Mouse (Mus musculus) lung, postnatal 10 days (tissue): Measurements from ENCODE around the gene BC052040.

ENCODE experiments used
- DNase-seq: peaks from one replicate; pipeline ENCODE4 v3.0.0; 2021

The BC052040 gene

DNA sequence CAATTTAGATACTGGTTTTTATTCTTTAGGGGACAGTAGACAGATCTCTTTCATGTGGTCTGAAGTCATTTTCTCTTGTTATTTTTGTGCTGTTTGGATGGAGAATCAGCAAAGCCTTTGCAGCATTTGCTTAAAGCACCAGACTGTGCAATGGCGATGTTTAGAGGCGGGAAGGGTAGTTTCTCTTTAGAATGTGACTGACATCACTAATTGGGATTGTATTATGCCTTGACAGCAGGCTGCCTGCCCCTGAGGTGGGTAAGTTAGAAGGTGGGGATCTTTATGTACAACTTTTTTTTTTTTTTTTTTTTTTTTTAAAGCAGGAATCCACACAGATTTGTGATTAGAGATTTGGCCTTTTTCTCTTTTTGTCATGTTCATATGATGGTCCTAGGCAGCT is 20.6 kb downstream of the BC052040 start:
- DNase-seq: no peak

DNA sequence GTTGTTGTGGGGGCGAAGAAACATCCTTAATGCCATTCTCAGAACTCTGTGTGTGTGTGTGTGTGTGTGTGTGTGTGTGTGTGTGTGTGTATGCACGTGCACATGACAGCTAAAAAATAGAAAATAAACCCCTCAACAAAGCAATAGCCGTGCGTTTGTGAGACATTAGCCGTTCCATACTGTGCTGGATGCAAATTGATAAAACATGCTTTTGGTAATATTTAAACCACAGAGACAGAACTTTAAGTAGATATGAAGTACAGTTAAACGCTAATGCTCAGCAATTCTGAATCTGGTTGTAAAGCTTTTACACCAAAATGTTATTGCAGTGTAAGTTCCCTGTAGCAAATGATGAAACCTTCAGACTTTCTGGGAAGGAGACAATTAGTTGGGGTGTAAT is 22.6 kb downstream of the BC052040 start:
- DNase-seq: no peak

DNA sequence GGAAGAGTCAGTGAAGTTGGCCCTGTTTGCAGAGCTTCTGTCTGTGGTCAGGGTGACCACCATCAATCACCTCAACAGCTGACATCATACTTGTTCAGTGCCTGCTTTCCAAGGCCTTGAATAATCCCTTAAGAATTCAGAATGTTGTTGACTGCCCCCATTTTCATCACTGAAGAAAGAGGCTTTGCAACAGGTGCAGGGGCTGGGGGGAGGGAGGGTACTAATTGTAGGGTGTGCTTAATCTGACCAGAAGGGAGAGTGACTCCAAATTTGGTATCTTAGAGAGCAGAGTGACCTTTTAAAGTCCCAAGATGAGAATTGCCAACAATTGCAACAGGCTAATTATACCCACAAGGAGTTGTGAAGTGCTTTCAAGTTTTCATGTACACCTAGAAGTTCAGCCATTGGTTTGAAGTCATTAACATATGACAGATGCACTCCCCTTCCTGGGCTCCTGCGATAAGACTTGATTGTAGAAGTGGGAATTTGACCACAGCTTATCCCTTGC is 24.4 kb downstream of the BC052040 start:
- DNase-seq: no peak

DNA sequence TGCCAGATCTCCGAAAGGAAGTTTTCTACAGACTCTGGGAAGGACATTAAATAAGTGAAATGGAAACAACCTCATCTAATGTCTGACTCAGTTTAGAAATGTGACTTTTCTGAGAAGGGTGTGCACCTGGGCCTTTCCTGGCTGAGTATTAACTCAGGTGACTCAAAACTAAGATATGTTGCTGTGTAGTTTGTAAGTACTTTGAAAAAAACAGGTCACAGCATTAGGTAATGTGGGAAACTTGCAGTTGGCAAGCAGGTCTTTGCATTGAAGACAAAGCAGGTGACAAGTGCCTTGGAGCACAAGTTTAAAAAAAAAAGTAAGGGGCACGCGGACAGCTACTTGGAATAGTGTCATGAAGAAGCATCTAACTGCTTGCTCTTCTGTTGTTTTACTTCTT is 27.5 kb downstream of the BC052040 start:
- no peak for DNase-seq

DNA sequence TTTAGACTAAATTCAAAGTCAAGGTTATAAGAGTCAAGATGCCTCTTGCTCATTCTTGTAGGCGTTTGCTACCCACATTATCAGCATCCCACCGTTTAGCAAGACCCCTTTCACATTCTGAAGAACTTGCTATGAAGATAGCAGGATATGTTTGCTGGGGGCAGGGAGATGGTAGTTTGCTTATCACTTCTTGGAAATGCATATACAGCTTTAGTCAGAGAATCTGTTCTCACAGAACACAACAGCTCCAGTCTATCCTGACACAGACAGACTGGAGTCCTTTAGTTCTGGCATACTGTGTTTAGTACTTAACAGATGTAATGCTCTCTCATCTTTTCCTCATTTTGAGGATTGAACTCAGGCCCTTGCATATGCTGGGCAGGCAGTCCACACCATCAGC is 28.6 kb downstream of the BC052040 start:
- DNase-seq: no peak

DNA sequence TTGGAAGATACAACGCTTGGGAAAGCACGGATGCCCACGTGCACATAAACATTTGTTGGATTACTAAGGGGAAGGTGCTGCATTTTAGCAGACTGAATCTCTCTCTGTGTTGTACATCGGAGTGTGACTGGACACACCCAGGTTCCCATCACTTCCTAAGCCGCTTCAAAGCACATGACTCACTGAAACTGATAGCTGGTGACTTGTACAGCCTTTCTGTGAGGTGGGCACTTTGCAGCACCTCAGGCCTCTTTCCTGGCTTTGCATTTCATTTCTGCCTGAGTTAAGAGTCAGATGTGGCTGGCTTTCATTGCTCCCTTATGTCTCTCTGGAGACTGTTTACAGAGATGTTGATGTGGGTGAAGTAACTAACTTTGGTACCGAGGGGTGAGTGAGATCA is 29.0 kb downstream of the BC052040 start:
- DNase-seq: no peak

DNA sequence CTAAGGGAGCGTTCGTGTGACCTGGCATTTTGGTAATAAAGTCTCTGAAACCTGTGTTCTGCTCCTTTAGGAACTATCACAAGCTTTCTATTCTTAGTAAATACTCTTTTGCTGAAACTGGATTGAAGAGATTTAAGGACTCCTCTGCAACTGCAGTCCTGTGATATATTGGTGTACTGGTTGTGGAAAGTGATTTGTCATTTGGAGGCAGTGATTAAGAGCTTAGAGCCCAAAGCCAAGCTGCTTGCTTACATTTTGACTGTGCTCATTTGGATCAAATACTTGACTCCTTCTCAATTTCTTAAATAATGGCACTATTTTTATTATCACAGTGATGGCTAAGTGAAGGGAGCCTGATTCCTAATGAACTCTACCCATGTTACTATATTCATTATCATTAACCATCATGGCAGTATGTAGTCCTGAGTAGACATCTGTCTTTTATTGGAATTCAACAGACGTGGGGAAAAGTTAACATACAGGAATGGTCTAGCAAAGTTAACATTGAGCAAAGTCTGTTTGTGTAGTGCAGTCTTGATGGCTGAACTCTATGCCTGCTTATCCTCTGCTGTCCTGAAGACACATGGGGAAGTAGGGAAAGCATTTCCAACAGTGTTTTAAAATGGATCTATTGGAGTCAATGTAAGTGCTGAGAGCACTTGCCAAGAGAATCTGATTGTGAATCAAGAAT is 32.5 kb downstream of the BC052040 start:
- no peak for DNase-seq

DNA sequence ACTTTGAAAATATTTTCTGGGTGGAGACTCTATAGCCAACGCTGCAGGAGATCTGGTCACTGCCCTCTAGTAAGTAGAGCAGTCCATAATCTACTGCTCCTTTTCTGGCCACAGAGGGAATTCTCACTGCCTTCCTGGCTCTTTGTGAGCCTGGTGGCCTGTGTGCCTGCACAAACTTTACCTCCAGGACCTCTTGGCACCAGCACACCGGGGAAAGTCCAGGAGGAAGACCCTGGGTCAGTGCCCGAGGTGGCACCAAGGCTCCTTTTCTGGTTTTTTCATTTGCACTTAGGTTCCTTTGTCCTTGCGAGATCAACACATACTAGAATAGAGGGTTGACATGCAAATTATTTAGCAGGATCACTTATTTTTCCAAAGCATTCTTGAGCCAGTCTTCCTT is 47.0 kb downstream of the BC052040 start:
- no peak for DNase-seq

DNA sequence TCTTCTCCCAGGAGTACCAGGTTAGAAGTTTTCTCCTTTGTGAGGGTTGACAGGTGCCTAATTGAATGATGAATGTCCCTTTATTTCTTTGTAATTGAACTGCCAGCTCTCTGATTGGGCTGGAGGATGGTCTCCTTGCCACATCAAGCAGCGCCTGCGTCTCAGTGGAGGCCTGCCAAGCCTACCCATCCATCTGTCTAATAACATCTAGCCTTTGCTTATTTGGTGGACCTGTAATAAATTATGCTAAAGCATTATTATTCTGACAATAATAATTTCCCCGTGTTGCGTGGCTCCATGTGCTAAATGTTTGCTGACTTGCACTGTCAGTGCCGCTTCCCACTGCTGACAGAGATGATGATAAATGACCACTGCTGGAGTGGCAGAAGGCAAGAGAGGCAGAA is 49.5 kb downstream of the BC052040 start:
- no peak for DNase-seq

DNA sequence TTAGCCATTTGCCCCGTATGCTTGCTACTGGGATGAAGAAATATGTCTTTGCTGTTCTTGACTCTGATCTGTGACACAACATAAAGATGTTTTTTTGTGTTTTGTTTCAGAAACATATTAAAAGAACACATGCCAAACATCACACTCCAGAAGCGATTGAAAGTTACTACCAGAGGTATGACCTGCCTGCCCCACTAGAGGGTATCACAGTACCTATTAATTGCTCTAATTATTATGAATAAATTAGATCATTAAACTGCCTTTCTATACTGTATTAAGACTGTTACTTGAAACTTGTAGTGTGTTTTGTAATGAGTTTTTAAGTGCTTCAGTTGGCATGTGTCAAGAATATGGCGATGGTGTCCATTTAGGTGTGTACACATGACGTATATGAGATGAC is 50.3 kb downstream of the BC052040 start:
- DNase-seq: no peak

DNA sequence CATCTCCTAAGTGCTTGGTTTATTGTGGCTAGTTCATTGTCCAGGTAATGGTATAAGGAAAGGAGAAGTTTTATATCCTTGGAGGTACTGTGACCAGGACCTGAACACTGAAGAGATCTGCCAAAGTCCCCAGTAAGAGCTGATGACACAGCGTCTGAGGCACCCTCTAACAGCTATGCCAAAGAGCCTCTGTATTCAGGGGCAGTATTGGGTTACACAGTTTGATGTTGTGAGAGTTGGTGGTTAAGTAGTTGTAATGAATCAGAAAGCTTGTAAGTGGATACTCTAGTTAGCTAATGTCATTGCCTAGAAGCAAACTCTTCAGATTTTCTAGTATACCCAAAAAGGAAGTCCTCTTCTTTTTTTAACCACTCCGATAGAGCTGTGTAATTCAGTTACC is 68.7 kb downstream of the BC052040 start:
- no peak for DNase-seq

DNA sequence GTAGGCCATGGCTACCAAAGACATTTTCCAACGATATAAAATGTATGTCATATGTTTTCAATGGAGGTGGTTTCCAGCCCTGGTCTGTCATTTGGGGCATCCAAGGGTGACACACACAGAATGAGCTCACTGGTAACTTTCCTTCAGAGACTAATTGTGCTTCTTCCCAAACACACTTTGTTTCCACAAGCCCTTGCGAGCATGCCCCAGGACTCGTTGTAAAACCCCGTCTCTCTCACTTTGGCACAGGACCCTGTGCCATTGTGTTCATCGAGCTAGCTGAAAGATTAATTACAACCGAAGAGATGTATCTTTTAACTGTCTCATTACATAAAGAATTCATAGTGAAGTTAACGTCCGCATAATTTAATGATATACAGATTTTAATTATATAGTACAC is 78.2 kb downstream of the BC052040 start:
- DNase-seq: no peak

DNA sequence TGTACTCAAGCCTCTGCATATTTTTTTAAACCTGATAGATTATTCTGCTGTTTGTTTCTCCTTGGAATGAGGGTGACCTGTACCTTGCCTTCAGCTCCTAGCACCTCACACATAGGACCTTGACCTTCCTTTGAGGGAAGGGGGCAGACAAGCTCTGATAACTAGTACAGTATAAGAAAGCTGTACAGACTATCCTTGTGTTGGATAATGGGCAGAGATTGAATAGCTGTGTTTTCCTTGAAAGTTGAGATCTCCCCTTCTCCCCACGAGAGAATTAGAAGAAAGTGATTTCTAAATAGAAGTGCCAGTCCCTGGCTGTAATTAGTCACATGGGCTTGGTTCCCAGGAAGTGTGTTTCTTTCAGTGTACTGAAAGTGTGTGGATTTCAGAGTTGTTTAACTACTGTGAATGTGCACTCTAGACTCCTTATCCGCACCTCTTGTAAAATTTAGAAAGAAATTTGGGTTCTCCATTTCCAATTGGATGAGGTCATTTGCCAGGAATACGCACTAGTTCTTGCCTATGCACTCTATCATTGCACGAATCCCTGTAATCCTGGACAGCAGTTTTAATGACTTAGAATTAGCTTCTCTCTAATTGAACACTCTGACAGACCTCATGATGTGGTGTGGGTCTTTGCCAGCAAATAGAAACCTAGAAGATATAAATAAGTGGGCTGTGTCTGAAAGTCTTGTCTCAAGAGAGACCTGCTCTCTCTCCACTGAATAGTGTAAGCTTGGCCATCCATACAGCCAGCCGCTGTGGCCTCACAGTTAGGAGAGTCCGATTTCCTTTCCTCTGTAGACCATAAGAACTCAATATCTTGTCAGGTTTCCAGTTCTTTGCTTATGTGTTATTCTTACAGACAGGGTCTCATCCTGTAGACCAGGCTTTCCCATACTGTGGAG is 79.0 kb downstream of the BC052040 start:
- DNase-seq: no peak

DNA sequence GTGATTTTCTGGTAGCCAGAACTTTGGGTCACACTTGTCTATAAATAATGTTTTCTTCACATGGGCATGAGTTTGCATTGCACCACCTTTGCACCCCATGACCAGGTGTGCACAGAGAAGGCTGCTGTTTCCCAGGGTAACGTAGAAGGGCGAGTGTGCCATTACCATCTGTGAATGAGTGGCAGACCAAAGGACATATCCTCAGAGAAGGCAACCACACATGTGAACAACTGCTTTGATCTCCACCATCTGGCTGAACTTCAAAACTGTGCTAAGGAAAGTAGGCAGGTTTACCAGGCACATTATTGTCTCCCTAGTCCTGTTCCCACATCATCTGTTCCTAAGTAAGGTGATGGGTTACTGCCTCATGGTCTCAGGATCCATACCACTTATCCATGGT is 86.0 kb downstream of the BC052040 start:
- DNase-seq: no peak

DNA sequence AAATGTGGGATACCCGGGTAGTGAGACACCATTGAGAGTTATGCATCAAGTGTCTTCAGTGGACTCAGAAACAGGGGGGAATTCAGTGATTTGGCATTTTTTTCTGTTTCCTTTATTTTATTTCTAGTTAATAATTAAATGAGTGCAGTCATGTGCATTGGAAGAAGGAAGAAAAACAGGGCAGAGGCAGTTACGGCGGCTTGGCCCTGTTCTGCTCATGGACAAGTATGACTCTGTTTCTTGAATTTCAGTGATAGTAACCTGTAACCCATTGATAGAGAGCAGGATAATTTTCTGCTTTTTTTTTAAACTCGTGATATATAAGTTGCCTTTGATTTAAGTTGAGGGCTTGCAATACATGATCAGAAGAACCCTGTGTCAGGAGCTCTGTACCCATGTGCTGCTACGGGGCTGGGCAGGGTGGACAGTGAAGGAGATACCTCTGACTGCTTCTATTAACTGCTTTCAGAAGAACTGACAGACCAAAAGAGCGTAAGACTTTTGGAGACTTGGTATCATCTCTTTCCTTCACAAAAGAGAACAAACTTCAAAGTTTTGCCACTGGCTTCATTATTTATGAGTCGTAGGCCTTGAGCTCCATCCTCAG is 91.6 kb downstream of the BC052040 start:
- no peak for DNase-seq

DNA sequence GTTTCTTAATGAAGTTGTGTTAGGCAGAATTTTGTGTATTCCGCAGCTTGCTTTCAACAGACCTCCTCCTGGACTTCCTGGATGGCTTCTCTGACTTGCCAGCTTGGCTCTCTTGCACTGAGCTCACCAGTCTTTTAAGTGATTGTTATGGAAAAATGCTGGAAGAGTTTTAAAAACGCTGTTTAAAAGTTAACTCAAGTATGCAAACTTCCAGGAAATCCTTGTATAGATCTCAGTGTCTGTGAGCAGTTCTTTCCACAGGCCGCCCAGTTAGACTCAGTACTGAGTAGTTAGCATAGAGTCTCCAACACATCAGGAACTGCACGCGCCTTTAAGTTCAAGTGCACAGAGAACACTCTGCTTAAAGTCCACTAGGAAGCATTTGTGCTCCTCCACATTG is 97.3 kb downstream of the BC052040 start:
- DNase-seq: no peak

DNA sequence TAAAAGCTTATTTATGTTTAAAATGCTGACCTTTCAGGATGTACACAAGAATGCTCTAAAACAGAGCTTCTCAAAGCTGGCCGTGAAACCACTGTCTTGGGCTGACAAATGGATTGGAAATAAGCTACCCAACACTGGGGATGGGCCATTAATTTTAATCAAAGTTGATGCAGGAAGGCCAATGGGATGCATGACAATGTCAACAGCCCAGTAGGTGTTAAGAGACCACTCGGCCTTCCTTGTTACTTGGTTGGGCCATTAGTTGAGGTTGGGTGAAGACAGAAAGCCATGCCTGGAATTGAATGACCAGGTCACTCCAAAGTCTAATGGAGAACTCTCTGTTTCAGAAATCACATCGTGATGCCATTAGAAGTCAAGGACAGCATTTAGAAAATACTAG is 103.7 kb downstream of the BC052040 start:
- no peak for DNase-seq

DNA sequence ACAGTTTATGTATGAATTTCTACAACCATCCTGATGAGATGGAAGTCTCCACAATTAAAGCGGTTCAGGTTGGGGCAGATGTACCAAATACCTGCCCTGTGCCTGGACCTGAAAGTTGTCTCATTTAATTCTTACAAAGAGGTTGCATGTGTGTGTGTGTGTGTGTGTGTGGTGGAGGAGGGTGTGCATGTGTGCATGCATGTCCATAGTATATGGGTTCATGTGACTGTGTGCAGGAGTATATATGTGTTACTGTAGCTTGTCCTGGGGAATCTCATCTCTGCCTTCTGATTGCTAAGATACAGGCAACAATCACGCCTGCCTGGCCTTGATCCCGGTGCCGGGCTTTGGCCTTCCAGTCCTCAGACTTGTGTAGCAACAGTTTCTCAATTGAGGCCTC is 106.1 kb downstream of the BC052040 start:
- DNase-seq: no peak

DNA sequence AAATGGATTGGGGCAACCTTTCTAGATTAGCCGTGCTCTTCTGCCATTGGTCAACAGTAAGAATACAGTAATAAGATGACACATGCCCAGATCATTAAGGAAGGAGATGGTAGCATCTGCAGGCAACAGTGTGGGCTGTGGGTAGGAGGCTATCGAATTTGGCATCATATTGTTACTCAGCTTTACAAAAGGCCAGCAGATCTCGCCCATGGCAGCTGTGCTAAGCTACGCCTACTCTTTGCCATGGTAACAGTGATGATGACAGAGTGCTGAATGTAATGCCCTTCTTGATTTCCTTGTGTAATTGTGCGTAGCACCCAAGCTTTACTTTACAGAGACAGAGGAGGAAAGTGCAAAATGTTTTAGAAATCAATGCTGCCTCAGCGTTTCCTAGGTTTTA is 106.8 kb downstream of the BC052040 start:
- no peak for DNase-seq

DNA sequence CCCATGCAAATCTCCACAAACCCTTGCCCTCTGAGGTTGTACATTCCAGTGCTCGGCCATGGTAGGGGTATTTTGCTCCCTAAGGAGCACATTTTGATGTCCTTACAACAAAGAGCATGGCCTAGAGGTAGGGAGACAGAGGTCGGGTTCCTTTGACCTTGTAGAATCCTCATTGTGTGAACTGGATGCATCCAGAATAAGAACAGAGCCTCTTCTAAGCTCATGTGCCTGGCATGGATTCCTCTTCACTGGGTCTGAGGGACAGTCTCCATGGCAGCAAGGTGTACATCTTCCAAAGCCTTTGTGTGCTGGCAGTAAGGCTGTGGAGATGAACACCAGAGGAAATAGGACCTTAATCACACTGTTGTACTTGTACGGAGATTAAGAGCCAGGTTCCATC is 112.3 kb downstream of the BC052040 start:
- DNase-seq: no peak

DNA sequence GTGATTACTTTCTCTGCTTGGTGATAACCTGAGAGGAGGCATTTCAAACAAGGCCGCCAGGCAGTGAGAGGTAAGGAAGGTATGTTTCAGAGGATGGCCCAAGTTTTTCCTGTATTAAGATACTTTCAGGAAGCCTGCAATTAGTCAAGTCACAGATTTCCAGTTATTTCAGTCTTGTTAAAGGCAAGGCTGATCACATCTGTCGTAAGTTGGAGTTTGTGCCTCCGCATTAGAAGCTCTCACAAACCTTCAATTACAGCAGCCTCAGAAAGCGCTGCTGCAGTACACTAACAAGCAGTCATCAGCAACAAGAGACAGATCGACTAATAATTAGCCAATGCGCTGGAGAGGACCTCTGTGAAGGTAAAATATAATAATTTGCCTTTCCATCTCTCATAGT is 112.9 kb downstream of the BC052040 start:
- DNase-seq: no peak

DNA sequence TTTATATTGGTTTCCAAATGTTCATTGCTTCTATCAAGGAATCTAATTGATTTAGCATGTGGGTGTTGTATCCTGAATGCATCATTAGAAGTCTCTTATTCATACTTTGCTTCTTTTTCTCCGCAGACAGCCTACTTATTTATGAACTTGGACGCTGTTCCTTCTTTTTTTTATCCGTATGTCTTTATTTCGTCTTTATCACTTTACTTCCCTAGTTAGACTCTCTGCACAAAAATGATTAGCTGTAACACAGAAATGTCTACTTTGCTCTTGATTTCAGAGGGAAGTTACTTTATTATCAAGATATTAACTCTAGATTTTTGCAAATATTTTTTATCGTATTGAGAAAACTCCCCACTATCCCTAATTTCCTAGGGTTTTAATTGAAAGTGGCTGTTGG is 117.5 kb downstream of the BC052040 start:
- DNase-seq: no peak

DNA sequence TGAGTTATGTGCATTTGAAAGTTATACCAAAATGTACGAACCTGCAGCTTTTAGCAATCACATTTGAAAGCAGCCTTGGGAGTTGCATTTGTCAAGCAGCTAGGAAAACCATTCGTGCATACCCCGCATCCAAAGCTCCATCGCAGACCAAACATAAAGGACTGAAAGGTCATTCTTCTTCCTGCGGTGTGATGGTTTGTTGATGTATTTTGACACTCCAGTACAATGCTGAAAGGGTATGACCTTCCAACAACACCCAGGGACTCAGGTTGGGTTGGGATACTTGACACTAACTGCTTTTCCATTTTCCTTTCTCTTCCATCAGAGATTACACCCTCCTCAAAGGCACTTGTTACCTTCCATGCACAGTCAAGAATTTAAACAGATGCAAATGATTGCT is 121.1 kb downstream of the BC052040 start:
- DNase-seq: no peak

DNA sequence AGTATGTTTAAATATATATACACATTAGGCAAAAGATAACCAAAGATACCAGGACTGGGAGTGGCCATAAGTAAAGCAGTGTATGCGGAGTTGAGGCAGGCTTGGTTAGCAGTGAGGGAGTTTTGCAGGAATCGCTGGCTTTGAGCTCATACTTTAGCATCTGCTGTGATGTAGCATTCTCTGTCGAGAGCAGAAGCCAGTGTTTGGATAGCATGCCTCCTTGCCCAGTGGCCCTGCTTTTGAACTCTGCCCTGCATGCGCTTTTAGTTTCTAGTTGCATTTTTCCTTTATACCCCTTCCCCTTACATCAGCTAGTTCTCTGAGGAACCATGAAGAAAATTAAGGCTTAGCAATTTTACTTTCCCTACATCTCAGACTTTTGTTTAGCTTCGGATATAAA is 136.0 kb downstream of the BC052040 start:
- no peak for DNase-seq
